Mouse (Mus musculus) urinary bladder, adult 18-20 months (tissue): ENCODE data around the gene Tax1bp1.

ENCODE experiments used
- DNase-seq, 2 experiments: peaks; one replicate each; pipeline ENCODE4 v3.0.0; 2022; ENCODE audit warnings: low spot score in 2 of 2, mixed read lengths in 2 of 2

Tax1bp1 gene

DNA sequence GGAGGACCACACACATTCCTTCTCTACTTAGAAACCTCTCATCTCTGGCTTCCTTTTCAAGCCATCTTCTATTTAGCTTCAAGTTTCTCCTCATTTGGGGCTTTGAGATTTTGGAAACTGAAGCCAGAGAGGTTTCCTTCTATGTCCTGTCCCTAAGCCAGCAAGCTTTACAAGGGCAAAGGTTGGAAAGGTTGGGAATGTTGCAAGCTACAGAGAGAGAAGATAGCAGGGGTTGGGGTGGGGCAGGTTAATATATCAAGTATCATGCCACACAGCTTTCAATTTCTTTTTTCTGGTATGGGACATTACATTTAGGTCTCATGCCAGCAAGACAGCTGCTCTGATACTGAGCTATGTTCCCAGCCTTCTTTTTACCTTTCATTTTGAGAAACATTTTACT, 8.2 kb upstream of the Tax1bp1 start:
- DNase-seq = no peak

GRCm38 (mm10) chr6:52707815-52708214, 5.7 kb upstream of the Tax1bp1 start:
- DNase-seq = no peak

GRCm38 (mm10) chr6:52712563-52712962, 966 bp upstream of the Tax1bp1 start:
- no peak for DNase-seq

- peak; percentile 85 to 86 for DNase-seq
These were observed 474 bp downstream of the Tax1bp1 start for GRCm38 (mm10) chr6:52713897-52714509.

GRCm38 (mm10) chr6:52717493-52718192, 4.1 kb downstream of the Tax1bp1 start:
- DNase-seq = no peak

GRCm38 (mm10) chr6:52724805-52725439, 11.4 kb downstream of the Tax1bp1 start:
- peak; percentile 31 to 54 for DNase-seq

DNA sequence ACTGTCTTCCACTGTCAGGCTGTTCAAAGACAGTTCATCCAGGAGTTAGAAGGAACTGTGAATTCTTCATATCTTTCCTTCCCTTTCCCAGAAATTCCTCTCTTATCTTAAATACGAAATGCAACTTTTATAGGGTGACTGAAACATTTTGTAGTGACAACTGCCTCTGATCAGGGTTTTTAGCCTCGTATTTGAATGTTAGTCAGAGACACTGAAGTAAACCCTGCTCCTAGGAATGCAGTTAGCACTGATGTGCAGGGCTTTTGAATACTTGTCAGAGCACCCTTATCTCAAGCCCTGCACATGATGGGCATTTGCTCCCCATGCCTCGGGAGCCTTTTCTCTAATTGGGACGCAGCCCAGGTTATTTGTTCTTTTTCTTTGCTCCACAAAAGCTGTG, 16.8 kb downstream of the Tax1bp1 start:
- DNase-seq = no peak

DNA sequence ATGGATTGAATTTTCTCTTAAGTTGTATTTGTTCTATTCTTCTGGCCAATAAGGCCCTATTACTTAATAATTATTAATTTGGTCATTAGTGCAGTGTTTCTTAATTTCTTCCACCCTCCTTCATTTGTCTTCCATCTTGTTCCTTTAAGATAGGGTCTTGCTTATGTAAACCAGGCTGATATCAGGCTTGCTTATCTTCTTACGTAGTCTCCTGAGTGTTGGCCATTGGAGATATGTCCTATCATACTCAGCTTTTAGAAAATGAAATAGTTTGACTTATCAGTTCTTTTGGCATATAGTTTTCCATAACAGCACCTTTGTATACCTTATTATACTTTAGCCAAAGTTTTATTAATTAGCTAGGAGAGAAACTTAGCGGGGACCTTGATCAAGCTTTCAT, 21.1 kb downstream of the Tax1bp1 start:
- no peak for DNase-seq

DNA sequence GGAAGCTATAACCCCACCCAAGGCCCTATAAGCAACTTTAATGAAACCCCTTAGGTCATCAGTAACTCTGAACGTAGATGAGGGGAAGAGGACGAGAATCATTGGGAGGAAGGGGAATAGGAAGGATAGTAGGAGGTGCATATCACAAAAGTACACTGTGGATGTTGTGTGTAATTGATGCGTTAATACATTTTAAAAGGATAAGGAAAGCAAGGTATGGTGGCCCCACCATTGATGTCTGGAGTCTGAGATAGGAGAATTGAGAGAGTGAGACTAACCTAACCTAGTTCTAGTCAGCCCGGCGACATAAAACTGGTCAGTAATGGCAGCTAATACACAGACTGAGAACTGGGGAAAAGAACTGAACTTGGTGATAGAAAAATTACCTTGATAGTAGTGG, 39.3 kb downstream of the Tax1bp1 start:
- DNase-seq = no peak

DNA sequence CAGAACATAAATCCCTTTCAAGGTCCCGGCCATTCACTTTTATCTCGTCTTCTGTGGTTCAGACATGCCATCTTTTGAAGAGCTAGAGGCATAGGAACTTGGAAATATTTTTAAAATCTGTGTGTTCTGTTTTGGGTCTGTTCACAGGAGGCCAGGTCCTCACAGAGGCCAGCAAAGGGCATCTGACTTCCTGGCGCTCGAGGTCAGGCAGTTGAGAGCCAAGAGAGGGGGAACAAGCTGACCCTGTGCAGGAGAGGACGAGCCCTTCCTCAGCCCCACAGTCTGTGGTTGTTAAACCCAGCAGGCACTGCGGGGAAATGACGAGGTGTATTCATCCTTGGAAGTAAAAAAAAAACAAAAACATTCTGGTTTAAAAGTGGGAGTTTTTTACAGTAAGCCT, 51.7 kb downstream of the Tax1bp1 start:
- no peak for DNase-seq

DNA sequence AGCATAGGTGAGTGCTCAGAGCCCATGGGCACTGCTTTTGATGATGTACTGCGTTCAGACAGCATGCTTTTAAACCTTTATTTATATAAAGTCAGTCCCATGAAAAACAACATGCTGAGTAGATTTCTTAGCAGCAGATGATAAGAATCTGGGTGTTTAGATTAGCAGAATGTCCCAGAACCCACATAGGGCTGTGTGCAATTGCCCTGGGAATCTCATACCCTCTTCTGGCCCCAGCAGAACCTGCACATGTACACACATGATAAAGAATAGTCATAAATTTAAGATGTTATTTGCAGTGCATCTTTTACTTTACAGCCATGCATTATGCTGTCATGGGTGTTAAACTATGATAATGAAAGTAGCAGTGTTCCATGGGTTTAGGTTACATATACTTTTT, 57.3 kb downstream of the Tax1bp1 start:
- DNase-seq = no peak

DNA sequence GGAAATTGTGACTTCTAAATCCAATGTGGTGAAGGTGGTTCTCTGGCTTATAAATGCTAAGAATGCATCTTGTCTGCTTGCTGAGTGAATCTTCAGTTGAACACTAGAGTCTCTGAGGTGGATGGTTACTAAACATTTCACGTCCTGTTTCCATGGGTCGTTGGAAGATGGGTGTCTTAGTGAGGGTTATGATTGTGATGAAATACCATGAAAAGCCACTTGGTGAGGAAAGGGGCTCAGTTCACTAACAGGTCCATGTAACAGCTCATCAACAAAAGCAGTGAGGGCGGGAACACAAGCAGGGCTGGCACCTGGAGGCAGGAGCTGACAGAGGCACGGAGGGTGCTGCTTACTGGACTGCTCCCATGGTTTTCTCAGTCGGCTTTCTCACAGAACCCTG, 59.6 kb downstream of the Tax1bp1 start:
- no peak for DNase-seq

- no peak for DNase-seq
These were observed 61.8 kb downstream of the Tax1bp1 start for GRCm38 (mm10) chr6:52775350-52775749.

- DNase-seq = no peak
These were observed 62.4 kb downstream of the Tax1bp1 start for GRCm38 (mm10) chr6:52775956-52776355.

DNA sequence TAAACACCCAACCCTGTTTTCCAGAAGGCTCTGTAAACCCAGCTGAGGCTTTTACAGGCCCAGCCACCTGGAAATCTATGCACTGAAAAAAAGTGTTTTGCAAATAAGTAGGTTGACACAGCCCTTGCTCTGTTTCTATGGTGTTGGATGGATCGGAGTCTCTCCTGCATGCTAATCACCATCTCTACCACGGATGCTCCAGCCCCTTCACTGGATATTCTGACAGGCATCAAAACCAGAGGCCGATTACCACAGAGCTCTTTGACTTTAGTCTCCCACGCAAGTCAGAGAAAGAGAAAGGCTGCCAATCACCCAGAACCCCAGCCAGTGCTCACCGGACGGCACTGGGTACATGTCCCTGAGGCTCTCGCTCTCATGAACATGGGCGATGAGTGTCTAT, 63.5 kb downstream of the Tax1bp1 start:
- no peak for DNase-seq

DNA sequence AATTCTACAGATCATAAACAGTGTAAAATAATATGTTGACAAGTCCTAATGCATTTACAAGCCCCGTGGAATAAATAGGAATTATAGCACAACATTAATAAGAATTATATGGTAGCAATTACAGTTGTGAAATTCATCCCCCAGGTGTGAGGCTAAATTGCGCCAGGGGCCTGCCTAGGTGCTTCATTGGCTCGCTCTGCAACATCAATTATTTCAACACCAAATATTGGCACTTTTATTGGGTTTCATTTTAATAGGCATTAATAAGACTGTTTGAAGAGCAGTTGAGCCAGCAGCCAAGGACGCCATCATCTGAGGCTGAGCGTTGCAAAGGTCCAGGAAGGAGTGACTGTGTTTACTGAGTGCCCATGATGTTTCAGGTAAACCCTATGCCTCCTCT, 65.0 kb downstream of the Tax1bp1 start:
- DNase-seq = no peak

GRCm38 (mm10) chr6:52779546-52779945, 66.0 kb downstream of the Tax1bp1 start:
- no peak for DNase-seq

GRCm38 (mm10) chr6:52790316-52790715, 76.8 kb downstream of the Tax1bp1 start:
- DNase-seq = no peak

- no peak for DNase-seq
These were observed 77.3 kb downstream of the Tax1bp1 start for GRCm38 (mm10) chr6:52790781-52791180.

- DNase-seq = no peak
These were observed 78.9 kb downstream of the Tax1bp1 start for GRCm38 (mm10) chr6:52792455-52792854.

DNA sequence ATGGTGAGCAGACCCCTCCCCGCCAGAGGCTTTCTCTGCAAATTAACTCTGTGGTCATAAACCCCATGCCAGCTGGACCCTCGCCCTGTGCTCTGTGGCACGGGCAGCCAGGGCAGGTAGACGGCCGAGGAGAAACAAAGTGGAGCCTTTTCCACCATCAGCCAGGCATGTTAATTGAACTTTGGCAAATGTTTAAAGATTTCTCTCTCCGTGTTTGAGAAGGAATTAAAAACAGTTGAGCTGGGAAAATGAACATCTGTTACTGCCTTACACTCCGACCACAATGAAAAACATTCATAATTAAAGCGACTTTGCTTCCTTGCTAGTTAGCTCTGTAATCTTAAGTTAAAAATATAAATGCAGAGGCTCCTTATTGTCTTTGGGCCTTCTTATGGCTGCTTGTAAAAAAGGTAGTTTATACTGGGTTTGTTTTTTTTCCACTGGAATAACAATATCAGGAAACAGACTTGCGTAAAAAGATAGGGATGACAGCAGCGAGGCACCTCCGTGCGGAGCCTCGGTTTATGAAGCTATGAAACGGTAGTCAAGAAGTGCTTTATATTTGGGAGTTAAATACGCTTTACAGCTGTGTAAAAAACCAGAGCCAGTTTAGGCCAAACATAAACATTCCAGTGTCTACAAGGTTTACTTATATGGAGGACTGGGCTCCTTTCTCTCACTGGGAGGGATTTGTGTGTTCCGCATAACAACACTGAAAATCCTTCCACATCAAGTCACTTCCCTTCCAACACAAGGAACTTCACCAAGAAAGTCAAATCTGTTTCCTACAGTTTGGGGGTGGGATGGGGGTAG, 81.7 kb downstream of the Tax1bp1 start:
- no peak for DNase-seq

GRCm38 (mm10) chr6:52796035-52796598, 82.6 kb downstream of the Tax1bp1 start:
- DNase-seq = no peak
